In the genomic region with DNA sequence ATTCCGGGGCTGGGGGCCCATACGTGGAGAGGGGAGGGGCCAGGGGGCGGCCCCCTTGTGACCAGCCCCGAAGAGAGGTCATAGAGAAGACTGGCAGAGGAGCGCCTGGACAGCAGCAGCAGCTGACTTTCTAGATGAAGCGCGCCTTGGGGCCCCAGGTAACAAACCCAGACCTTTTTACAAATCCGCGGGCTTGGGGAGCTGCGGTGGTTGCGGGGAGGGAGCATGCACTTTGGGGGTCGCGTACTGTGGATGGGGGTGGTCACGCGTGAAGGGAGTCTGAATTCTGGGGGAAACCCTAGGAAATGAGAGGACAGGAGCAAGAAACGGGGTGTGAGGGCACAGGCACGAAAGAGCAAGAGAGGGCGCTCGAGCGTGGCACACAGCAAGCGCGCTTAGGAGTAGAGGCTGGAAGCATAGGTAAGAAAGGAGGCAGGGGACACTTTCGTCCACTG, we compare ENCODE assay signal across 9 mouse cellular contexts. TPM values are rescaled to one million over a fixed set of nuclear protein-coding genes. Genes with fewer than 3 reads are reported as not detected.
DNase-seq lines count a peak whose midpoint lies in the region; ATAC-seq lines count a peak whose summit lies in the region.
"Had no signal": no experiment of that assay in that cellular context is flagged by ENCODE, and none has a peak within 500 bp of the region (broad histone marks: within the 10 kb centered on the region; RNA-seq: fewer than 3 reads in every experiment).

A gene (plus strand): TSS at position 83 of the 455 bp plus-strand sequence.

- no peaks in the 10 kb centered on the region for H3K4me1 ChIP-seq in limb, embryonic 12.5 days (replicated peaks)
- no peaks in the 10 kb centered on the region for H3K4me1 ChIP-seq in midbrain, embryonic 13.5 days (replicated peaks)

- H3K4me2 ChIP-seq in limb, embryonic 12.5 days, result peak within 1 kb of the TSS; percentile 62
- peak within 1 kb of the TSS; percentile 58 for H3K4me2 ChIP-seq in midbrain, embryonic 13.5 days (replicated peaks)

- no peaks in the 10 kb centered on the region for H3K36me3 ChIP-seq in limb, embryonic 12.5 days
- no peaks in the 10 kb centered on the region for H3K36me3 ChIP-seq in midbrain, embryonic 13.5 days
- no peaks in the 10 kb centered on the region for H3K36me3 ChIP-seq in splenic B cell, adult 2 months (ENCODE audit: control insufficient read depth, insufficient read depth, low read length, poor library complexity, severe bottlenecking)
- H3K36me3 ChIP-seq: G1E had no signal

- ATAC-seq in limb, embryonic 12.5 days (ENCODE audit: insufficient number of reproducible peaks, insufficient read depth, low FRiP score, low TSS enrichment, low read depth), result peak; percentile 67; the same call in 1 of the 2 replicates
- peak; percentile 85 for ATAC-seq in midbrain, embryonic 13.5 days

- WGBS in limb, embryonic 12.5 days, result 24% methylated on average over 23 of the region's 23 CpGs
- 19% methylated on average over 23 of the region's 23 CpGs for WGBS in midbrain, embryonic 13.5 days

- H3K9ac ChIP-seq in limb, embryonic 12.5 days (replicated peaks), result peak within 1 kb of the TSS; percentile 60
- H3K9ac ChIP-seq in midbrain, embryonic 13.5 days (replicated peaks), result peak within 1 kb of the TSS; percentile 69

- peak; percentile 11 for DNase-seq in ovary, adult 18-20 months (ENCODE audit: low spot score)
- DNase-seq in ovary, postnatal 10 days (ENCODE audit: low spot score), result no peak
- peak; percentile 64 for DNase-seq in embryo, embryonic 11 days
- peak; percentile 20 to 29 for DNase-seq in heart, adult 18-20 months
- DNase-seq in kidney, adult 18-20 months, result peak; percentile 32
- peak; percentile 4 for DNase-seq in splenic B cell, adult 2 months (ENCODE audit: low read depth, low spot score)

- no peaks in the 10 kb centered on the region for H3K9me3 ChIP-seq in limb, embryonic 12.5 days
- H3K9me3 ChIP-seq in midbrain, embryonic 13.5 days, result no peaks in the 10 kb centered on the region

- H3K4me3 ChIP-seq in limb, embryonic 12.5 days (replicated peaks), result peak within 1 kb of the TSS; percentile 53
- H3K4me3 ChIP-seq in midbrain, embryonic 13.5 days (replicated peaks), result peak within 1 kb of the TSS; percentile 54

- H3K27me3 ChIP-seq in limb, embryonic 12.5 days, result peaks cover 15% of the 10 kb centered on the region
- no peaks in the 10 kb centered on the region for H3K27me3 ChIP-seq in midbrain, embryonic 13.5 days
- no peaks in the 10 kb centered on the region for H3K27me3 ChIP-seq in splenic B cell, adult 2 months (ENCODE audit: control insufficient read depth, insufficient read depth, low read length, poor library complexity, severe bottlenecking)

- peak within 1 kb of the TSS; percentile 81 for H3K27ac ChIP-seq in limb, embryonic 12.5 days
- peak within 1 kb of the TSS; percentile 90 for H3K27ac ChIP-seq in midbrain, embryonic 13.5 days

RNA-seq across cellular contexts. Expression of the gene that starts here (rescaled TPM):
- total RNA-seq in heart, adult 18-20 months (2021), result not detected
- polyA plus RNA-seq in limb, embryonic 12.5 days (2016; fragmentation: Nextera tagmentation; extraction: Ambion mirVana), result 2.1 and 2.4 TPM in 2 replicates
- polyA plus RNA-seq in midbrain, embryonic 13.5 days (2015; fragmentation: Nextera tagmentation; extraction: Ambion mirVana), result 2.7 and 3.0 TPM in 2 replicates
- total RNA-seq: G1E had no signal
- polyA plus RNA-seq: G1E had no signal

Comparison
In these comparisons a context has a peak if more than half of its experiments do, and no peak if none do; other contexts are left out.
1. Peak in DNase-seq in heart, adult 18-20 months; RNA of the gene not detected or under 1 TPM.